Mouse (Mus musculus) hindbrain, embryonic 13.5 days (tissue): ENCODE measurements at regions not wholly inside any gene's neighbourhood (a gene's known extent, or its start where the extent isn't known, plus 50 kb on each side); places are given as distances from the start of the nearest gene placed in this dataset.
"Not testable (repeated sequence)": the region's sequence is repeated elsewhere in the genome, so short reads cannot be mapped to it uniquely, and the experiment has no call there.

Source experiments
- ATAC-seq: fragments of 200-750 bp; cut with Nextera tagmentation; 2 replicates; pipeline ENCODE4 v1.8.0; 2017; ENCODE audit warnings: moderate TSS enrichment; ENCODE audit not compliant: low FRiP score
- H3K27ac ChIP-seq: fragments of 300-500 bp; sonication (generic); 2 replicates; pipeline ENCODE4 v1.5.1; 2015; ENCODE audit warnings: inconsistent platforms, mild to moderate bottlenecking, moderate library complexity
- H3K27me3 ChIP-seq: fragments of 300-500 bp; sonication (generic); 2 replicates; pipeline ENCODE4 v1.6.1; 2015; ENCODE audit warnings: mild to moderate bottlenecking, inconsistent platforms
- H3K36me3 ChIP-seq: fragments of 300-500 bp; sonication (generic); 2 replicates; pipeline ENCODE4 v1.6.1; 2015; ENCODE audit warnings: mild to moderate bottlenecking, inconsistent platforms
- H3K4me1 ChIP-seq: fragments of 300-500 bp; sonication (generic); replicated peaks from 2 replicates; pipeline ENCODE4 v1.6.1; 2015; ENCODE audit warnings: inconsistent platforms
- H3K4me2 ChIP-seq: fragments of 300-500 bp; sonication (generic); 2 replicates; pipeline ENCODE4 v1.6.1; 2015; ENCODE audit warnings: inconsistent platforms, mild to moderate bottlenecking, moderate library complexity
- H3K4me3 ChIP-seq: fragments of 300-500 bp; sonication (generic); 2 replicates; pipeline ENCODE4 v1.5.1; 2015; ENCODE audit warnings: mild to moderate bottlenecking, inconsistent platforms
- H3K9ac ChIP-seq: fragments of 300-500 bp; sonication (generic); 2 replicates; pipeline ENCODE4 v1.6.1; 2015; ENCODE audit warnings: mild to moderate bottlenecking, inconsistent platforms
- H3K9me3 ChIP-seq: fragments of 300-500 bp; sonication (generic); 2 replicates; pipeline ENCODE4 v1.6.1; 2016; ENCODE audit warnings: inconsistent platforms
- WGBS: fragments of 180-500 bp; shearing (Covaris S2); methylation state at CpG from one replicate; pipeline ENCODE4 v1.1.7; 2015; 5-methylcytosine and 5-hydroxymethylcytosine counted together

GRCm38 (mm10) chr17:55186361-55186760 is 258.8 kb upstream of the St6gal2 start:
- Histone ChIP-seq H3K9ac (no peak overlapping the region), H3K4me2 (no peak overlapping the region), H3K4me3 (no peak overlapping the region), H3K4me1 (no peaks in the 10 kb centered on the region), H3K27me3 (no peaks in the 10 kb centered on the region), H3K9me3 (no peaks in the 10 kb centered on the region), H3K36me3 (no peaks in the 10 kb centered on the region), H3K27ac (no peak overlapping the region)
- WGBS, result 90% methylated on average over 3 of the region's 3 CpGs
- ATAC-seq, result no peak

- Histone ChIP-seq H3K36me3 (no peaks in the 10 kb centered on the region), H3K27ac (no peak overlapping the region)
These were observed 258.4 kb upstream of the St6gal2 start for GRCm38 (mm10) chr17:55186826-55187225.

GRCm38 (mm10) chr17:55206585-55206984 is 238.6 kb upstream of the St6gal2 start:
- 78% methylated on average over 1 of the region's 1 CpGs for WGBS
- no peak overlapping the region for H3K4me3 ChIP-seq
- no peaks in the 10 kb centered on the region for H3K9me3 ChIP-seq
- H3K4me1 ChIP-seq, result no peaks in the 10 kb centered on the region
- H3K27me3 ChIP-seq, result no peaks in the 10 kb centered on the region
- no peaks in the 10 kb centered on the region for H3K36me3 ChIP-seq
- H3K27ac ChIP-seq, result no peak overlapping the region
- no peak overlapping the region for H3K9ac ChIP-seq
- no peak overlapping the region for H3K4me2 ChIP-seq
- no peak for ATAC-seq

More at GRCm38 (mm10) chr17:55186826-55187225, 258.4 kb upstream of the St6gal2 start:
- Histone ChIP-seq H3K9me3 (no peaks in the 10 kb centered on the region), H3K4me2 (no peak overlapping the region), H3K27me3 (no peaks in the 10 kb centered on the region), H3K9ac (no peak overlapping the region), H3K4me1 (no peaks in the 10 kb centered on the region), H3K4me3 (no peak overlapping the region)
- 83% methylated on average over 3 of the region's 3 CpGs for WGBS
- no peak for ATAC-seq

- not testable (repeated sequence) for H3K27ac ChIP-seq, H3K9ac ChIP-seq, H3K9me3 ChIP-seq, ATAC-seq, H3K27me3 ChIP-seq, H3K4me2 ChIP-seq, H3K36me3 ChIP-seq, H3K4me3 ChIP-seq, H3K4me1 ChIP-seq
- 90% methylated on average over 8 of the region's 8 CpGs for WGBS
These were observed 226.7 kb upstream of the St6gal2 start for GRCm38 (mm10) chr17:55218176-55219099.

- Histone ChIP-seq H3K4me2 (no peak overlapping the region), H3K9ac (no peak overlapping the region), H3K27me3 (no peaks in the 10 kb centered on the region), H3K4me1 (no peaks in the 10 kb centered on the region), H3K4me3 (no peak overlapping the region), H3K36me3 (no peaks in the 10 kb centered on the region), H3K9me3 (no peaks in the 10 kb centered on the region), H3K27ac (no peak overlapping the region)
- ATAC-seq, result no peak
- WGBS, result 83% methylated on average over 3 of the region's 3 CpGs
These were observed 221.1 kb upstream of the St6gal2 start for GRCm38 (mm10) chr17:55224058-55224457.

- Histone ChIP-seq H3K4me3 (no peak overlapping the region), H3K9ac (no peak overlapping the region), H3K4me1 (no peaks in the 10 kb centered on the region), H3K27me3 (no peaks in the 10 kb centered on the region), H3K4me2 (no peak overlapping the region), H3K36me3 (no peaks in the 10 kb centered on the region), H3K27ac (no peak overlapping the region), H3K9me3 (no peaks in the 10 kb centered on the region)
- 74% methylated on average over 4 of the region's 4 CpGs for WGBS
- no peak for ATAC-seq
These were observed 210.9 kb upstream of the St6gal2 start for GRCm38 (mm10) chr17:55234262-55234661.

GRCm38 (mm10) chr17:55262638-55263037 is 182.5 kb upstream of the St6gal2 start:
- Histone ChIP-seq H3K4me1 (no peaks in the 10 kb centered on the region), H3K4me2 (no peak overlapping the region), H3K27ac (no peak overlapping the region), H3K4me3 (no peak overlapping the region), H3K27me3 (no peaks in the 10 kb centered on the region), H3K36me3 (no peaks in the 10 kb centered on the region), H3K9me3 (no peaks in the 10 kb centered on the region), H3K9ac (no peak overlapping the region)
- 89% methylated on average over 2 of the region's 2 CpGs for WGBS
- no peak for ATAC-seq

GRCm38 (mm10) chr17:55276541-55276940 is 168.6 kb upstream of the St6gal2 start:
- Histone ChIP-seq H3K27me3 (no peaks in the 10 kb centered on the region), H3K4me3 (no peak overlapping the region), H3K9ac (no peak overlapping the region), H3K4me2 (no peak overlapping the region), H3K27ac (no peak overlapping the region), H3K36me3 (no peaks in the 10 kb centered on the region), H3K9me3 (no peaks in the 10 kb centered on the region), H3K4me1 (no peaks in the 10 kb centered on the region)
- WGBS, result 68% methylated on average over 1 of the region's 1 CpGs
- no peak for ATAC-seq

- Histone ChIP-seq H3K27me3 (no peaks in the 10 kb centered on the region), H3K9ac (no peak overlapping the region), H3K36me3 (no peaks in the 10 kb centered on the region), H3K4me3 (no peak overlapping the region), H3K4me1 (no peaks in the 10 kb centered on the region), H3K4me2 (no peak overlapping the region), H3K27ac (no peak overlapping the region), H3K9me3 (no peaks in the 10 kb centered on the region)
- ATAC-seq, result no peak
These were observed 163.9 kb upstream of the St6gal2 start for GRCm38 (mm10) chr17:55281276-55281675.

GRCm38 (mm10) chr17:55288589-55288988 is 156.6 kb upstream of the St6gal2 start:
- Histone ChIP-seq H3K4me1 (no peaks in the 10 kb centered on the region), H3K27me3 (no peaks in the 10 kb centered on the region), H3K4me3 (no peak overlapping the region), H3K9me3 (no peaks in the 10 kb centered on the region), H3K27ac (no peak overlapping the region), H3K9ac (no peak overlapping the region), H3K36me3 (no peaks in the 10 kb centered on the region), H3K4me2 (no peak overlapping the region)
- WGBS, result 75% methylated on average over 1 of the region's 1 CpGs
- no peak for ATAC-seq

GRCm38 (mm10) chr17:55292656-55293055 is 152.5 kb upstream of the St6gal2 start:
- no peaks in the 10 kb centered on the region for H3K36me3 ChIP-seq
- no peaks in the 10 kb centered on the region for H3K9me3 ChIP-seq
- no peaks in the 10 kb centered on the region for H3K4me1 ChIP-seq
- no peak overlapping the region for H3K4me2 ChIP-seq
- no peak overlapping the region for H3K9ac ChIP-seq
- no peak for ATAC-seq
- no peak overlapping the region for H3K27ac ChIP-seq
- WGBS, result 95% methylated on average over 2 of the region's 2 CpGs
- H3K27me3 ChIP-seq, result no peaks in the 10 kb centered on the region
- no peak overlapping the region for H3K4me3 ChIP-seq

- Histone ChIP-seq H3K4me2 (no peak overlapping the region), H3K4me3 (no peak overlapping the region), H3K27me3 (no peaks in the 10 kb centered on the region), H3K9me3 (no peaks in the 10 kb centered on the region), H3K9ac (no peak overlapping the region), H3K4me1 (no peaks in the 10 kb centered on the region), H3K36me3 (no peaks in the 10 kb centered on the region), H3K27ac (no peak overlapping the region)
- 86% methylated on average over 2 of the region's 2 CpGs for WGBS
- ATAC-seq, result no peak
These were observed 148.5 kb upstream of the St6gal2 start for GRCm38 (mm10) chr17:55296701-55297100.

GRCm38 (mm10) chr17:55298852-55299251 is 146.3 kb upstream of the St6gal2 start:
- no peak for ATAC-seq
- no peaks in the 10 kb centered on the region for H3K27me3 ChIP-seq
- 83% methylated on average over 1 of the region's 1 CpGs for WGBS
- no peak overlapping the region for H3K9ac ChIP-seq
- H3K36me3 ChIP-seq, result no peaks in the 10 kb centered on the region
- no peak overlapping the region for H3K4me2 ChIP-seq
- no peak overlapping the region for H3K27ac ChIP-seq
- H3K9me3 ChIP-seq, result no peaks in the 10 kb centered on the region
- no peak overlapping the region for H3K4me3 ChIP-seq
- H3K4me1 ChIP-seq, result no peaks in the 10 kb centered on the region
